Comparison of ENCODE assay signal across 30 mouse cellular contexts in genomic region chr8:105771398-105772175, GRCm38 (mm10). TPM values are rescaled to one million over a fixed set of nuclear protein-coding genes. Genes with fewer than 3 reads are reported as not detected.
"Had no signal": no experiment of that assay in that cellular context is flagged by ENCODE, and none has a peak within 500 bp of the region (broad histone marks: within the 10 kb centered on the region; RNA-seq: fewer than 3 reads in every experiment).

No protein-coding gene starts in this region.

- H3K27me3 ChIP-seq: heart, embryonic 13.5 days; heart, embryonic 15.5 days; hindbrain, embryonic 13.5 days; hindbrain, embryonic 15.5 days; kidney, embryonic 15.5 days; limb, embryonic 13.5 days; limb, embryonic 15.5 days had no signal

- H3K4me1 ChIP-seq: heart, embryonic 13.5 days; heart, embryonic 15.5 days; hindbrain, embryonic 13.5 days; hindbrain, embryonic 15.5 days; kidney, embryonic 15.5 days; limb, embryonic 13.5 days; limb, embryonic 15.5 days had no signal

- DNase-seq: gastrocnemius, postnatal 14 days; gastrocnemius, postnatal 36 days; heart, postnatal 14 days; heart, postnatal 36 days; kidney, adult 11 months; kidney, adult 2 months; layer of hippocampus, adult 9-11 months; layer of hippocampus, postnatal 36 days; left cerebral cortex, postnatal 4 days had no signal

- H3K9ac ChIP-seq: heart, embryonic 13.5 days; heart, embryonic 15.5 days; hindbrain, embryonic 13.5 days; hindbrain, embryonic 15.5 days; kidney, embryonic 15.5 days; limb, embryonic 13.5 days; limb, embryonic 15.5 days; liver, embryonic 14.5 days had no signal

- H3K27ac ChIP-seq: heart, embryonic 13.5 days; heart, embryonic 15.5 days; hindbrain, embryonic 13.5 days; hindbrain, embryonic 15.5 days; hindbrain, postnatal 0 days; kidney, embryonic 15.5 days; kidney, postnatal 0 days; limb, embryonic 13.5 days; limb, embryonic 15.5 days; liver, embryonic 14.5 days had no signal

- H3K4me2 ChIP-seq: heart, embryonic 11.5 days; heart, embryonic 13.5 days; heart, embryonic 15.5 days; hindbrain, embryonic 13.5 days; hindbrain, embryonic 15.5 days; kidney, embryonic 15.5 days; limb, embryonic 13.5 days; limb, embryonic 15.5 days had no signal

- H3K4me3 ChIP-seq: heart, embryonic 13.5 days; heart, embryonic 15.5 days; hindbrain, embryonic 13.5 days; hindbrain, embryonic 15.5 days; kidney, embryonic 15.5 days; limb, embryonic 13.5 days; limb, embryonic 15.5 days had no signal

- H3K9me3 ChIP-seq: heart, embryonic 13.5 days; heart, embryonic 15.5 days; hindbrain, embryonic 13.5 days; hindbrain, embryonic 15.5 days; kidney, embryonic 15.5 days; limb, embryonic 13.5 days; limb, embryonic 15.5 days had no signal

- ATAC-seq: intestine, embryonic 16.5 days had no signal

RNA-seq across cellular contexts. Expression of gene Tsnaxip1, which starts 55.9 kb away (rescaled TPM):
- total RNA-seq: gastrocnemius, adult 18-20 months; gastrocnemius, adult 8-10 months; gastrocnemius, postnatal 14 days; gastrocnemius, postnatal 36 days; heart, adult 18-20 months; heart, postnatal 36 days; hematopoietic stem cell, adult 5-6 weeks; left cerebral cortex, postnatal 10 days; left cerebral cortex, postnatal 25 days had no signal
- polyA plus RNA-seq: heart, postnatal 0 days; intestine, embryonic 14.5 days; intestine, embryonic 16.5 days; kidney, adult 2 months; large intestine, adult 2 months had no signal
